Mouse (Mus musculus) liver, embryonic 14.5 days (tissue): ENCODE measurements around the gene Tcl1b2.
"Not testable (repeated sequence)": the region's sequence is repeated elsewhere in the genome, so short reads cannot be mapped to it uniquely, and the experiment has no call there.

Source experiments
- CTCF ChIP-seq: IDR thresholded peaks from 2 replicates; pipeline ENCODE4 v1.5.1; 2016; ENCODE audit warnings: antibody characterized with exemption, low read depth, control low read depth
- EP300 ChIP-seq: IDR thresholded peaks from 2 replicates; pipeline ENCODE4 v1.6.1; 2016; ENCODE audit warnings: antibody characterized with exemption, low read depth

DNA sequence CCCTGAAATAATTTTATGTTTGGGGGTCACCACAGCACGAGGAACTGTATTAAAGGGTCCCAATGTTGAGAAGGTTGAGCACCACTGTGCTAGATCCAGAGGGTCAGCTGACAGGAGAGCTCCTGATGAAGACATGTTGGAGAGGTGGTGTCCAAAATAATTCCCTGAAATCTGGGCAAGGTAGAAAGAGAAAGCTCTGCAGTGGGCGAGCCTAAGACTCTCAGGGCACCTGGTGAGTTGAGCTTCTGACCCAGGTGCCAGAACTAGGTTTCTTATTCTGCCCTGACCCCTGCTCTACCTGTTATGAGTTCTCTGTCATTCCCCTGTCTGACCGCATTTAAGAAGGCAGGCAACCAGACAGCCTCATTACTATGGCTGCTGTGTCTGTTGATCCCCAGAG is 30.2 kb downstream of the Tcl1b2 start, which contains the start of gene Tcl1b5:
- not testable (repeated sequence) for TF ChIP-seq CTCF, EP300
